Mouse (Mus musculus) erythroblast, embryonic 14.5 days (primary cell): ENCODE measurements around the gene Cacna2d1.

ENCODE experiments used
- GATA1 ChIP-seq: IDR thresholded peaks from 2 replicates; pipeline ENCODE4 v1.6.1; 2012; ENCODE audit warnings: low read length, inconsistent platforms, mixed read lengths
- TAL1 ChIP-seq: IDR thresholded peaks from 3 replicates; pipeline ENCODE4 v1.6.1; 2012; ENCODE audit warnings: low read length, inconsistent platforms, mixed read lengths

- TF ChIP-seq GATA1 (no peak), TAL1 (no peak)
Observed at GRCm38 (mm10) chr5:16056795-16057194, 122.3 kb downstream of the Cacna2d1 start.
